Mouse (Mus musculus): Measurements from ENCODE around the gene Pou3f3.
A peak's percentile ranks its signal among the peaks of the same experiment; 100 is the strongest.

The Pou3f3 gene

GRCm38 (mm10) chr1:42710234-42710633, 14.7 kb downstream of the Pou3f3 start:
- DNase-seq (ENCODE audit: low read depth, low spot score), result no peak

GRCm38 (mm10) chr1:42710995-42711394, 15.4 kb downstream of the Pou3f3 start:
- DNase-seq (ENCODE audit: low read depth, low spot score), result no peak

- DNase-seq (ENCODE audit: low read depth, low spot score), result no peak
These were observed 16.1 kb downstream of the Pou3f3 start for GRCm38 (mm10) chr1:42711456-42712310.

- DNase-seq (ENCODE audit: low read depth, low spot score), result no peak
These were observed 16.7 kb downstream of the Pou3f3 start for GRCm38 (mm10) chr1:42712311-42712690.

GRCm38 (mm10) chr1:42713104-42713932, 17.8 kb downstream of the Pou3f3 start:
- no peak for DNase-seq (ENCODE audit: low read depth, low spot score)

- DNase-seq (ENCODE audit: low read depth, low spot score), result peak; percentile 36
These were observed 18.7 kb downstream of the Pou3f3 start for GRCm38 (mm10) chr1:42714016-42714931.

- no peak for DNase-seq (ENCODE audit: low read depth, low spot score)
These were observed 23.0 kb downstream of the Pou3f3 start for GRCm38 (mm10) chr1:42718549-42718948.

- no peak for DNase-seq (ENCODE audit: low read depth, low spot score)
These were observed 25.8 kb downstream of the Pou3f3 start for GRCm38 (mm10) chr1:42721353-42721752.

GRCm38 (mm10) chr1:42723769-42724300, 28.3 kb downstream of the Pou3f3 start:
- no peak for DNase-seq (ENCODE audit: low read depth, low spot score)

- DNase-seq (ENCODE audit: low read depth, low spot score), result no peak
These were observed 29.3 kb downstream of the Pou3f3 start for GRCm38 (mm10) chr1:42724881-42725280.

- no peak for DNase-seq (ENCODE audit: low read depth, low spot score)
These were observed 31.6 kb downstream of the Pou3f3 start for GRCm38 (mm10) chr1:42727161-42727560.

GRCm38 (mm10) chr1:42727676-42728075, 32.1 kb downstream of the Pou3f3 start:
- DNase-seq (ENCODE audit: low read depth, low spot score), result no peak

- no peak for DNase-seq (ENCODE audit: low read depth, low spot score)
These were observed 46.0 kb downstream of the Pou3f3 start for GRCm38 (mm10) chr1:42741383-42742241.

- DNase-seq (ENCODE audit: low read depth, low spot score), result no peak
These were observed 46.6 kb downstream of the Pou3f3 start for GRCm38 (mm10) chr1:42742242-42742560.

GRCm38 (mm10) chr1:42745047-42745446, 49.5 kb downstream of the Pou3f3 start:
- no peak for DNase-seq (ENCODE audit: low read depth, low spot score)

- DNase-seq (ENCODE audit: low read depth, low spot score), result no peak
These were observed 54.1 kb downstream of the Pou3f3 start for GRCm38 (mm10) chr1:42749536-42750292.

Measured in CD4-positive, CD25-positive, alpha-beta regulatory T cell, adult 2 months (primary cell).